Mouse (Mus musculus) limb, embryonic 11.5 days (tissue): ENCODE data around the gene Prkab2. TPM values are rescaled to one million over a fixed set of nuclear protein-coding genes. Genes with fewer than 3 reads are reported as not detected.

Experiments used
- ATAC-seq: fragments of 200-750 bp; cut with Nextera tagmentation; 2 replicates; pipeline ENCODE4 v1.8.0; 2017; ENCODE audit warnings: low read depth; ENCODE audit not compliant: insufficient number of reproducible peaks, low FRiP score, low TSS enrichment
- DNase-seq: peaks from one replicate; pipeline ENCODE4 v3.0.0-alpha.2; 2015; ENCODE audit warnings: low spot score
- H3K27ac ChIP-seq: fragments of 300-500 bp; sonication (generic); replicated peaks from 2 replicates; pipeline ENCODE4 v1.5.1; 2014; ENCODE audit warnings: low read depth, mild to moderate bottlenecking, low read length
- H3K27me3 ChIP-seq: fragments of 300-500 bp; sonication (generic); 2 replicates; pipeline ENCODE4 v1.6.1; 2014; ENCODE audit warnings: mild to moderate bottlenecking, low read length, mixed read lengths; ENCODE audit not compliant: control insufficient read depth, insufficient read depth
- H3K36me3 ChIP-seq: fragments of 300-500 bp; sonication (generic); 2 replicates; pipeline ENCODE4 v1.6.1; 2014; ENCODE audit warnings: mild to moderate bottlenecking, low read length, moderate library complexity, mixed read lengths; ENCODE audit not compliant: control insufficient read depth, insufficient read depth
- H3K4me1 ChIP-seq: fragments of 300-500 bp; sonication (generic); 2 replicates; pipeline ENCODE4 v1.6.1; 2014; ENCODE audit warnings: low read length, mixed read lengths; ENCODE audit not compliant: control insufficient read depth, insufficient read depth
- H3K4me2 ChIP-seq: fragments of 300-500 bp; sonication (generic); 2 replicates; pipeline ENCODE4 v1.6.1; 2014; ENCODE audit warnings: low read depth, mild to moderate bottlenecking, moderate library complexity; ENCODE audit not compliant: severe bottlenecking
- H3K4me3 ChIP-seq: fragments of 300-500 bp; sonication (generic); 2 replicates; pipeline ENCODE4 v1.5.1; 2014; ENCODE audit warnings: low read depth, low read length
- H3K9ac ChIP-seq: fragments of 300-500 bp; sonication (generic); 2 replicates; pipeline ENCODE4 v1.6.1; 2014; ENCODE audit warnings: mild to moderate bottlenecking, low read length
- H3K9me3 ChIP-seq: fragments of 300-500 bp; sonication (generic); 2 replicates; pipeline ENCODE4 v1.6.1; 2016; ENCODE audit warnings: low read length; ENCODE audit not compliant: control insufficient read depth
- WGBS: fragments of 180-500 bp; shearing (Covaris S2); extraction: QIAGEN DNeasy Blood & Tissue Kit; methylation state at CpG from one replicate; pipeline ENCODE4 v1.1.7; 2014; 5-methylcytosine and 5-hydroxymethylcytosine counted together
- polyA plus RNA-seq: library from polyadenylated mRNA; unstranded; fragments of >200 nt; fragmentation: Nextera tagmentation; extraction: Ambion mirVana; gene quantifications from 2 replicates; pipeline ENCODE4 v1.2.1, GENCODE M21; 2014

Prkab2 gene
- polyA plus RNA-seq, 1 experiment from 2014 or later = 4.3 TPM

DNA sequence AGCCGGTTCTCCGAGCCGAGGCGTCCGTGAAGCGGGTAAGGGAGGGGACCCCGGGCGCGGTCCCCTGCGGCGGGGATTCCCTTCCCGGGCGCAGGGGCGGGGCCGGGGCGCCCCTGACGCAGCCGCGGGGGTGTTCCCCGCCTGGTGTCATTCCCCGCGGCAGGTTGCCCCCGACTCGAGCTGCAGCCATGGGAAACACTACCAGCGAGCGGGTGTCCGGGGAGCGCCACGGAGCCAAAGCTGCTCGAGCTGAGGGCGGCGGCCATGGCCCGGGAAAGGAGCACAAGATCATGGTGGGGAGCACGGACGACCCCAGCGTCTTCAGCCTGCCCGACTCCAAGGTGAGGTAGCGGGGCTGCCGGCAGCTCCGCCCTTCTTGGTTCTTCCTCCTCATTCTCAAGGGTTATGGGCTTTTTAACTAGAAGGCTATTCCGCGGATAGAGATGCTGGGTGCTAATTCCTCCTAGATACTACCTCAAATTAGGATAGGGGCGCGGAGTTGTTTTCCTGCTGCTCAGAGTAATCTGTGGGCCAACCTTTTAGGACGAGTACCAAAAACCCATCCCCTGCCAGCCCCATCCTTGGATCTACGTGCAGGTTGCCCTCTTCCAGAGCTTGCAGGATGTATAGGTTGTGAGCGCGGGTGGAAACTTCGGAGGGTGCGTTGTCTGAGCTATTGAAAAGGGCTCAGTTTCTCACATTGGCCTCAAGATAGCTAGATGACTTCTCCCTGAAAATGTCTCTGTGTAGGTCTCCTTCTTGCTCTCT is 617 bp downstream of the Prkab2 start:
- Histone ChIP-seq H3K9ac (peak overlapping the region; percentile 52), H3K36me3 (no peaks in the 10 kb centered on the region), H3K27me3 (no peaks in the 10 kb centered on the region), H3K9me3 (no peaks in the 10 kb centered on the region), H3K4me2 (peak overlapping the region; percentile 79), H3K4me3 (peak overlapping the region; percentile 86), H3K27ac (no peak overlapping the region), H3K4me1 (no peaks in the 10 kb centered on the region)
- DNase-seq = no peak
- WGBS = under 1% methylated on average over 49 of the region's 50 CpGs
- ATAC-seq = peak; percentile 61

DNA sequence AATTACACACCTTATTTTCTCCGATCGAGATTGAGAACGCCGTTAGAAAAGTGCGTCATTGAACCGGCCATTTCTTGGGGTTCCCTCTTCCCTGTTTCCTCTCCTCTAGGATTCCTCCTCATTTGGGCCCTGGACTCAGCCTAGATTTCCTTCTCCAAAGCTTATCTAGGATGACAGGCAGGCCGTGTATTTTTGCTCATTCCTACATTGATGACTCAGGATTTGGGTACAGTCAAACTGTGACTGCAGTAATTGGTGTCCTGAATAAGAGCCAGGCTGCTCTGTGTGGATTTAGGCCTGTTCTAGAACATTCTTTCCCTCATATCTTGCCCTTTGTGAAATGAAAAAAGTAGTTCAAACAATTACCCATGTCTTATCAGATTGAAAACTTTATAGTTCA is 1.8 kb downstream of the Prkab2 start:
- H3K36me3 ChIP-seq = no peaks in the 10 kb centered on the region; the same call in 1 of the 2 replicates
- H3K4me3 ChIP-seq = no peak overlapping the region
- no peak overlapping the region for H3K27ac ChIP-seq
- H3K4me1 ChIP-seq = no peaks in the 10 kb centered on the region
- no peaks in the 10 kb centered on the region for H3K27me3 ChIP-seq
- 92% methylated on average over 7 of the region's 7 CpGs for WGBS
- H3K9ac ChIP-seq = no peak overlapping the region
- no peak overlapping the region for H3K4me2 ChIP-seq
- no peak for ATAC-seq
- DNase-seq = no peak
- no peaks in the 10 kb centered on the region for H3K9me3 ChIP-seq

DNA sequence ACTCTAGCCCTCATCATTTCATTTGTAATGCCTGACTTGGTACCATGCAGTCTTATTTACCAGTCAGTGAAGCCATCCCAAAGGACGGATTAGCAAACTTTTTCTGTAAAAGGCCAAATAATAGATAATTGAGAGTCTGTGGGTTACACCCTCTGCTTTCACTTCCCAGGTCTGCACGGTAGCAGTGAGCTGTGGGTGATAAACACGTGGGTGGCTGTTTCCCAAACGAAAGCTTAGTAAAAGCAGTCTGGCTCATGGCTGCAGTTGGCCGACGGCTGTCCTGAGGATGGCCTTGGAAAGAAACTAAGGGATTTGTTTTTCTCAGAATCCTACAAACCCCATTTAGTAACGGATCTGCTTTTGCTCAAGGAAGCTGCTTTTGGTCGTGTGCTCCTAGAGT is 3.2 kb downstream of the Prkab2 start:
- DNase-seq (no peak), ATAC-seq (no peak)
- H3K36me3 ChIP-seq = no peaks in the 10 kb centered on the region; the same call in 1 of the 2 replicates
- no peak overlapping the region for H3K4me2 ChIP-seq
- no peak overlapping the region for H3K4me3 ChIP-seq
- no peak overlapping the region for H3K27ac ChIP-seq
- H3K4me1 ChIP-seq = no peaks in the 10 kb centered on the region
- no peaks in the 10 kb centered on the region for H3K27me3 ChIP-seq
- no peaks in the 10 kb centered on the region for H3K9me3 ChIP-seq
- no peak overlapping the region for H3K9ac ChIP-seq
- 57% methylated on average over 8 of the region's 8 CpGs for WGBS

DNA sequence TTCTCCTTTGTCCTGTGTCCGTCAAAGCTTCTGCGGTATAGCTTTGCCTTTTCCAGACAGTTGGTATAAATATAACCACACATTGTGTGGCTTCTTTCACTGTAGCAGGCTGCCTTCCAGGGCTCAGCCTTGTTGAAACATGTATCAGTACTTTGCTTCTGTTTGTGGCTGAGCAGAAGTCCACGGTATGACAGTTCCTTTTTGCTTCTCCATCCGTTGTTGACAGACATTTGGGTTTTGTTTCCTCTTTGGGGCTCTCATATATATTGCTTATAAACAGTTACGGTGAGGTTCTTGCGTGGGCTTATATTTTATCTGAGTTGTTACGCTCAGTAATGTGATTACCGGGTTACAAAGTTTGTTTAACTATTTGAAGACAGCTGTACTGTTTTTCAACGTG is 7.5 kb downstream of the Prkab2 start:
- Histone ChIP-seq H3K4me3 (no peak overlapping the region), H3K9me3 (no peaks in the 10 kb centered on the region), H3K4me1 (no peaks in the 10 kb centered on the region), H3K36me3 (peaks cover 3% of the 10 kb centered on the region; the same call in 1 of the 2 replicates), H3K9ac (no peak overlapping the region), H3K4me2 (no peak overlapping the region), H3K27ac (no peak overlapping the region), H3K27me3 (no peaks in the 10 kb centered on the region)
- WGBS = 89% methylated on average over 9 of the region's 9 CpGs
- DNase-seq = no peak
- no peak for ATAC-seq

DNA sequence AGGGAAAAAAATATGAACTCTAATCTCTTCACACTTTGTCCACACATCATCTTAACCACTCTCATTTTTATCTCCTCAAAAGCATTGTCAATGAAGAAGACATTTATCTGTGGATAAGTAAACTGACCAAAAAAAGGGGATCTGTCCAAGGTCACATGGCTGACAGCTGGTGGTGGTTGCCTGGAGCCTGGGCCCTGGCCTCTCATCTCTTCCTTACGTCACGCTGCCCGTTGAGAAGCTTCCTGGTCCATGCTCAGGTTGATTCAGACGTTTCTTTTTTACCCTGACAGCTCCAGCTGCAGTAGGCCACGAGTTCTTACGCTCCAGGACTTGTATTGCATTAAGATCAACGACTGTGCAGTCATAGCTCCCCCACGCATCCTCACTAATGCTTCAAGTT is 8.2 kb downstream of the Prkab2 start:
- WGBS = 79% methylated on average over 8 of the region's 8 CpGs

DNA sequence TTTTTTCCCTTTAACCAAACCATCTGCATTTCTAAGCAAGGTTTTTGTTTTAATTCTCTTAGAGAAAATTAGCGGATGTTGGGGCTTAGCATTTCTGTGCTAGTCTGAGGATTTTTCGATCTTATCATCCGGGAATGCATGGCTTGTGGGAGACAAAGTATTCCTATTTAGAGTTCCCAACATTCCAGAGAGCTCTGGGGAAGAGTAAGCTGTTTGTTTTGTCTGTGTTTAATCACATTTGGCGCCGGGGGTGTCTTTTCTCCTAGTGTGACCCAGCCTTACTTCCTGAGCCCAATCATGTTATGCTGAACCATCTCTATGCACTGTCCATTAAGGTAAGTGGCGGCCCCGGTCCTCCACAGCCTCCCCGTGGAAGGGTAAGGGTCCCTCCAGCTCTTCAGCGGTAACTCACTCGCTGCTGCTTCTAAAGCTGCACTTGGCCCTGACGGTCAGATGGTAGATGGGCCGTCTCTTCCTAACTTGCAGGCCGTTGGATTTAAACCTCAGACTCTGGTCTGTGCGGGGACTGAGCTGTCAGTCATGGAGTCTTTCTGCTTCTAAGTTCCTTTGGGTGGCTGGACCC is 9.2 kb downstream of the Prkab2 start:
- Histone ChIP-seq H3K4me1 (no peaks in the 10 kb centered on the region), H3K9me3 (no peaks in the 10 kb centered on the region), H3K9ac (no peak overlapping the region), H3K27me3 (no peaks in the 10 kb centered on the region), H3K4me2 (no peak overlapping the region), H3K36me3 (peaks cover 3% of the 10 kb centered on the region; the same call in 1 of the 2 replicates), H3K27ac (no peak overlapping the region), H3K4me3 (no peak overlapping the region)
- no peak for ATAC-seq
- no peak for DNase-seq
- WGBS = 89% methylated on average over 14 of the region's 14 CpGs

More for the DNA sequence above, 8.2 kb downstream of the Prkab2 start:
- H3K4me3 ChIP-seq = no peak overlapping the region
- DNase-seq = no peak
- no peak overlapping the region for H3K4me2 ChIP-seq
- no peak overlapping the region for H3K9ac ChIP-seq
- H3K36me3 ChIP-seq = peaks cover 3% of the 10 kb centered on the region; the same call in 1 of the 2 replicates
- H3K4me1 ChIP-seq = no peaks in the 10 kb centered on the region
- ATAC-seq = no peak
- H3K27me3 ChIP-seq = no peaks in the 10 kb centered on the region
- no peak overlapping the region for H3K27ac ChIP-seq
- H3K9me3 ChIP-seq = no peaks in the 10 kb centered on the region

DNA sequence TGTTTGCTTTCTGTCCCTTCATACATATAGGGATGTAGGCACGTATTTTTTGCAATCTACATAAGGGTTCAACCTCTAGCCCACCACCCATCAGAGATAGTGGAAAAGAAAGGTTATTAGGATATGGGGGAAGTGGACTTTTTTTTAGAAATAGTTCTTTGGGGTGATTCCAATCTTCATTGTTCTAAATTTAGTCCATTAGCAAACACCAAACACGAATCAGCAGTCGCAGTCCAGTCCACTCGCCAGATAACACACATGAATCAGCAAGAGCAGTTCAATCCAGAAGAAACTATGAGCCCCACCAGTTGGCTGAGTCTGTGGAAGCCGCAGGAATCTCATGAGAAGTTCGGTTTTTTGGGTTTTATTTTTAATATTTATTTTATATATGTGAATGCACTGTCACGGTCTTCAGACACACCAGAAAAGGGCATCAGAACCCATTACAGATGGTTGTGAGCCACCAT is 16.7 kb downstream of the Prkab2 start, which contains the start of gene Gm17651:
Gene Gm17651 (minus strand): TSS at position 51 of the 467 bp plus-strand sequence.
- H3K4me3 ChIP-seq = no peak within 1 kb of the TSS
- WGBS = 91% methylated on average over 7 of the region's 7 CpGs
- H3K36me3 ChIP-seq = no peaks in the 10 kb centered on the region
- H3K27me3 ChIP-seq = no peaks in the 10 kb centered on the region
- no peak within 1 kb of the TSS for H3K4me2 ChIP-seq
- no peak within 1 kb of the TSS for H3K27ac ChIP-seq
- ATAC-seq (no peak), DNase-seq (no peak)
- no peaks in the 10 kb centered on the region for H3K9me3 ChIP-seq
- no peaks in the 10 kb centered on the region for H3K4me1 ChIP-seq
- no peak within 1 kb of the TSS for H3K9ac ChIP-seq

DNA sequence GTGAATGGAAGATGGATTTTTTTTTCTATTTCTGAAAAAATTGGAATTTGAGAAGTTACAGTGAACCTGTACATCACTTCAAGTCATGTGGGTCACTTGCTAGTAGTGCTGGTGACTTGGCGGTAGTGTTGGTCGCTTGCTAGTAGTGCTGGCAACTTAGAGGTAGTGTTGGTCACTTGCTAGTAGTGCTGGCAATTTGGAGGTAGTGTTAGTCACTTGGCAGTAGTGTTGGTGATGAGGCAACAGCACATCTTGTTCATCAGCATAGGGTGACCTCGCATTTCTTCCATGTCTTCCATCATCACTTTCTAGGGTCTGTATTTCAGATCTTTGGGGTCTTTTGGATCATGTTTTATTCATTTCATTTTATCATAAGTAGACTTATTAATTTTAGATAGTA is 18.1 kb downstream of the Prkab2 start:
- H3K27ac ChIP-seq = no peak overlapping the region
- no peaks in the 10 kb centered on the region for H3K9me3 ChIP-seq
- ATAC-seq (no peak), DNase-seq (no peak)
- H3K27me3 ChIP-seq = no peaks in the 10 kb centered on the region
- WGBS = 95% methylated on average over 3 of the region's 3 CpGs
- H3K4me3 ChIP-seq = no peak overlapping the region
- H3K36me3 ChIP-seq = no peaks in the 10 kb centered on the region
- no peak overlapping the region for H3K4me2 ChIP-seq
- H3K9ac ChIP-seq = no peak overlapping the region
- H3K4me1 ChIP-seq = no peaks in the 10 kb centered on the region
